Mouse (Mus musculus) Muller cell, postnatal 12 days (primary cell): ENCODE measurements around the gene Gm28891.
"Not testable (repeated sequence)": the region's sequence is repeated elsewhere in the genome, so short reads cannot be mapped to it uniquely, and the experiment has no call there.

Experiments used
- DNase-seq: peaks from one replicate; pipeline ENCODE4 v3.0.0-alpha.2; 2015; ENCODE audit errors: inconsistent ontology term

The Gm28891 gene

DNA sequence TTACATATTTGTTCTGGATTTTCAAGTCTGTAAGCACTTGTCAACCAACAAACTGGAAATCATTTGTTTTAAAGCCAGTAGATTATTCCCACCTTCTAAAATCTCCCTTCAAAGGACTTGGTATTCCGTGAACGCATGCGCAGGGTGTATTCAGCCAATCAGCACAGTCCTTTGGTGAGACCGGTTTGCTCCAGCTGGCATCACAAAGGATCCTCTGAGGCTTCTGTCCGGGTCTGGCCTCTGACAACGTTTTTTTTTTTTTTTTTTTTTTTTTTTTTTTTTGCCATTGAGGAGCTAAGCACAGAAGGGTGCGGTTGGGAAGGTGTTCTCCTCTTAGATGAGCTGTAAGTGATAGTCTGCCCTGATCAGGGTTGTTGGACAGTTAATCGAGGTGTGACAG lies at the start of gene Gm28891:
TSS of gene Gm28891 (plus strand) at position 301 of the 400 bp plus-strand sequence.
- not testable (repeated sequence) for DNase-seq
